Mouse (Mus musculus): ENCODE measurements around the gene Msantd3.

DNA sequence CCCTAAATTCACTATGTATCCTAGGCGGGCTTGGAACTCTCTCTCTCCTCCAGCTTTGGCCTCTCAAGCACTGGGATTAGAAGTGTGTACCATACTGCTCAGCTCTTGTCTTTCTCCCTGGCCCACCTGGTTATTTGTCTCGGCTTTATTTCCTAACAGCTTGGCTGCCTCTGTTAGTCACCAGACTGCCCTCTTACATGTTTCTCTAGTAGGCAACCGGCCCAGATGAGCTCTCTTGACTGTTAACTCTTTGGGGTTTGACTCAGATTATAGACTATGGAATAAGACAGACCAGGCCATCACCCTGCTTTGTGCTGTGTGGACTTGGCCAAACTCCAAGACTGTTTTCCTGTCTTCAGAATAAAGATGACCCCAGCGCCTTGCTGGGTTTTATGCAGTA, 38.7 kb downstream of the Msantd3 start:
- TF ChIP-seq CTCF (IDR thresholded peaks at IDR 0.05; ENCODE audit: low read depth, low read length) (no peak), POLR2AphosphoS5 (IDR thresholded peaks at IDR 0.05; ENCODE audit: insufficient replicate concordance, low read depth, low read length) (no peak), GATA1 (IDR thresholded peaks at IDR 0.05; ENCODE audit: borderline replicate concordance, low read length) (no peak), TAL1 (conservative IDR thresholded peaks at IDR 0.05; ENCODE audit: low read depth, low read length) (no peak)
